Mouse (Mus musculus) megakaryocyte, embryonic 14.5 days (primary cell): ENCODE measurements at regions not wholly inside any gene's neighbourhood (a gene's known extent, or its start where the extent isn't known, plus 50 kb on each side); places are given as distances from the start of the nearest gene placed in this dataset.

ENCODE experiments used
- H3K27me3 ChIP-seq: replicated peaks from 2 replicates; pipeline ENCODE3; 2012; ENCODE audit warnings: inconsistent platforms
- H3K36me3 ChIP-seq: replicated peaks from 2 replicates; pipeline ENCODE3; 2012; ENCODE audit warnings: low read length, inconsistent platforms, mixed read lengths
- H3K4me1 ChIP-seq: 2 replicates; pipeline ENCODE4 v1.6.1; 2012; ENCODE audit warnings: inconsistent platforms
- H3K4me3 ChIP-seq: replicated peaks from 2 replicates; pipeline ENCODE3; 2012; ENCODE audit warnings: moderate library complexity, mild to moderate bottlenecking, inconsistent platforms
- H3K9me3 ChIP-seq: 2 replicates; pipeline ENCODE4 v1.6.1; 2012; ENCODE audit warnings: inconsistent platforms
- FLI1 ChIP-seq: IDR thresholded peaks from 2 replicates; pipeline ENCODE4 v1.6.1; 2012; ENCODE audit warnings: low read length, inconsistent platforms, mixed read lengths
- GATA1 ChIP-seq: IDR thresholded peaks from 3 replicates; pipeline ENCODE4 v1.6.1; 2012; ENCODE audit warnings: mixed read lengths, low read length, inconsistent platforms, borderline replicate concordance

- Histone ChIP-seq H3K4me1 (no peaks in the 10 kb centered on the region), H3K4me3 (no peak overlapping the region), H3K36me3 (no peaks in the 10 kb centered on the region), H3K9me3 (peaks cover 26% of the 10 kb centered on the region), H3K27me3 (no peaks in the 10 kb centered on the region)
- TF ChIP-seq GATA1 (no peak), FLI1 (no peak)
These were observed 318.6 kb upstream of the Spred2 start for GRCm38 (mm10) chr11:19605602-19606001.

- Histone ChIP-seq H3K4me1 (no peaks in the 10 kb centered on the region), H3K27me3 (no peaks in the 10 kb centered on the region), H3K4me3 (no peak overlapping the region), H3K9me3 (peaks cover 18% of the 10 kb centered on the region), H3K36me3 (no peaks in the 10 kb centered on the region)
- no peak for TF ChIP-seq GATA1
These were observed 317.2 kb upstream of the Spred2 start for GRCm38 (mm10) chr11:19606943-19607342.

GRCm38 (mm10) chr11:19607941-19608340 is 316.2 kb upstream of the Spred2 start:
- Histone ChIP-seq H3K4me1 (no peaks in the 10 kb centered on the region), H3K9me3 (peaks cover 15% of the 10 kb centered on the region), H3K27me3 (no peaks in the 10 kb centered on the region), H3K4me3 (no peak overlapping the region), H3K36me3 (no peaks in the 10 kb centered on the region)
- TF ChIP-seq FLI1 (no peak), GATA1 (no peak)

- no peak overlapping the region for H3K4me3 ChIP-seq
- H3K4me1 ChIP-seq: no peaks in the 10 kb centered on the region
- TF ChIP-seq FLI1: no peak
- no peak for TF ChIP-seq GATA1
These were observed 315.7 kb upstream of the Spred2 start for GRCm38 (mm10) chr11:19608523-19608922.

GRCm38 (mm10) chr11:19610559-19610958 is 313.6 kb upstream of the Spred2 start:
- peaks cover 8% of the 10 kb centered on the region for H3K9me3 ChIP-seq
- H3K36me3 ChIP-seq: no peaks in the 10 kb centered on the region
- H3K4me1 ChIP-seq: no peaks in the 10 kb centered on the region
- H3K4me3 ChIP-seq: no peak overlapping the region
- no peak for TF ChIP-seq FLI1
- no peak for TF ChIP-seq GATA1
- no peaks in the 10 kb centered on the region for H3K27me3 ChIP-seq

More at GRCm38 (mm10) chr11:19608523-19608922, 315.7 kb upstream of the Spred2 start:
- H3K27me3 ChIP-seq: no peaks in the 10 kb centered on the region
- H3K36me3 ChIP-seq: no peaks in the 10 kb centered on the region
- peaks cover 15% of the 10 kb centered on the region for H3K9me3 ChIP-seq

GRCm38 (mm10) chr11:19611217-19611616 is 313.0 kb upstream of the Spred2 start:
- H3K4me3 ChIP-seq: no peak overlapping the region
- TF ChIP-seq FLI1 (no peak), GATA1 (no peak)
- no peaks in the 10 kb centered on the region for H3K27me3 ChIP-seq
- H3K4me1 ChIP-seq: no peaks in the 10 kb centered on the region
- peaks cover 8% of the 10 kb centered on the region for H3K9me3 ChIP-seq
- no peaks in the 10 kb centered on the region for H3K36me3 ChIP-seq

- Histone ChIP-seq H3K27me3 (no peaks in the 10 kb centered on the region), H3K9me3 (no peaks in the 10 kb centered on the region), H3K4me1 (no peaks in the 10 kb centered on the region), H3K4me3 (no peak overlapping the region), H3K36me3 (no peaks in the 10 kb centered on the region)
- TF ChIP-seq FLI1 (no peak), GATA1 (no peak)
These were observed 307.7 kb upstream of the Spred2 start for GRCm38 (mm10) chr11:19616520-19616919.

- Histone ChIP-seq H3K36me3 (no peaks in the 10 kb centered on the region), H3K27me3 (no peaks in the 10 kb centered on the region), H3K4me1 (no peaks in the 10 kb centered on the region), H3K4me3 (no peak overlapping the region), H3K9me3 (0 out of 2 replicates have a peak, but pooled peaks cover 2% of the 10 kb centered on the region)
- TF ChIP-seq FLI1: no peak
- TF ChIP-seq GATA1: no peak
These were observed 304.7 kb upstream of the Spred2 start for GRCm38 (mm10) chr11:19619494-19619893.

GRCm38 (mm10) chr11:19631055-19631695 is 293.0 kb upstream of the Spred2 start:
- Histone ChIP-seq H3K4me3 (no peak overlapping the region), H3K9me3 (peaks cover 7% of the 10 kb centered on the region), H3K27me3 (no peaks in the 10 kb centered on the region), H3K36me3 (no peaks in the 10 kb centered on the region), H3K4me1 (no peaks in the 10 kb centered on the region)
- TF ChIP-seq GATA1 (no peak), FLI1 (no peak)

GRCm38 (mm10) chr11:19632477-19632876 is 291.7 kb upstream of the Spred2 start:
- H3K4me1 ChIP-seq: no peaks in the 10 kb centered on the region
- no peak for TF ChIP-seq FLI1
- no peak for TF ChIP-seq GATA1
- H3K9me3 ChIP-seq: peaks cover 3% of the 10 kb centered on the region; the same call in 1 of the 2 replicates
- H3K36me3 ChIP-seq: no peaks in the 10 kb centered on the region
- H3K4me3 ChIP-seq: no peak overlapping the region
- no peaks in the 10 kb centered on the region for H3K27me3 ChIP-seq
